Mouse (Mus musculus) MEL (cell line): ENCODE results near the gene Fam24b.
A peak's percentile ranks its signal among the peaks of the same experiment; 100 is the strongest.

Source experiments
- CTCF ChIP-seq, 3 experiments: IDR thresholded peaks in 2 of 3; conservative IDR thresholded peaks in 1 of 3; 2 replicates each; pipeline ENCODE4 v1.5.1; 2011 to 2012; ENCODE audit warnings: low read length in 3 of 3, low read depth in 2 of 3, mild to moderate bottlenecking in 2 of 3, improper control_type of control experiment in 1 of 3, inconsistent platforms in 1 of 3, mixed read lengths in 1 of 3, moderate library complexity in 1 of 3; ENCODE audit not compliant: control insufficient read depth in 1 of 3, insufficient read depth in 1 of 3, poor library complexity in 1 of 3, severe bottlenecking in 1 of 3
- UBTF ChIP-seq: IDR thresholded peaks from 2 replicates; pipeline ENCODE4 v1.6.1; 2012; ENCODE audit warnings: low read depth, mild to moderate bottlenecking, inconsistent platforms, low read length, improper control_type of control experiment, moderate library complexity, borderline replicate concordance; ENCODE audit not compliant: insufficient read depth
- USF1 ChIP-seq: IDR thresholded peaks from 2 replicates; pipeline ENCODE4 v1.6.1; 2014; ENCODE audit warnings: low read depth, mild to moderate bottlenecking, inconsistent platforms, low read length, improper control_type of control experiment, moderate library complexity
- ZC3H11A ChIP-seq: IDR thresholded peaks from 2 replicates; pipeline ENCODE4 v1.6.1; 2012; ENCODE audit warnings: low read depth, mild to moderate bottlenecking, inconsistent platforms, low read length, improper control_type of control experiment
- ZMIZ1 ChIP-seq: IDR thresholded peaks from 2 replicates; pipeline ENCODE4 v1.6.1; 2012; ENCODE audit warnings: low read depth, mild to moderate bottlenecking, inconsistent platforms, low read length, improper control_type of control experiment, moderate library complexity
- ZNF384 ChIP-seq: IDR thresholded peaks from 2 replicates; pipeline ENCODE4 v1.6.1; 2012; ENCODE audit warnings: low read depth, mild to moderate bottlenecking, inconsistent platforms, low read length, improper control_type of control experiment

- TF ChIP-seq USF1 (no peak), ZC3H11A (no peak), ZMIZ1 (no peak), ZNF384 (no peak), UBTF (no peak), CTCF (IDR thresholded peaks at IDR 0.05 in 2 of 3, conservative IDR thresholded peaks at IDR 0.05 in 1 of 3; ENCODE audit: control insufficient read depth in 1 of 3, insufficient read depth in 1 of 3, low read depth in 2 of 3, low read length in 3 of 3, poor library complexity in 1 of 3, severe bottlenecking in 1 of 3) (peak in 2 of 3 experiments; percentile 18 to 27; a peak in 1 of 6 replicates)
Observed at GRCm38 (mm10) chr7:131327054-131327453, 2.3 kb downstream of the Fam24b start.
